Mouse (Mus musculus): ENCODE measurements at regions not wholly inside any gene's neighbourhood (a gene's known extent, or its start where the extent isn't known, plus 50 kb on each side); places are given as distances from the start of the nearest gene placed in this dataset.
"Not testable (repeated sequence)": the region's sequence is repeated elsewhere in the genome, so short reads cannot be mapped to it uniquely, and the experiment has no call there.

DNA sequence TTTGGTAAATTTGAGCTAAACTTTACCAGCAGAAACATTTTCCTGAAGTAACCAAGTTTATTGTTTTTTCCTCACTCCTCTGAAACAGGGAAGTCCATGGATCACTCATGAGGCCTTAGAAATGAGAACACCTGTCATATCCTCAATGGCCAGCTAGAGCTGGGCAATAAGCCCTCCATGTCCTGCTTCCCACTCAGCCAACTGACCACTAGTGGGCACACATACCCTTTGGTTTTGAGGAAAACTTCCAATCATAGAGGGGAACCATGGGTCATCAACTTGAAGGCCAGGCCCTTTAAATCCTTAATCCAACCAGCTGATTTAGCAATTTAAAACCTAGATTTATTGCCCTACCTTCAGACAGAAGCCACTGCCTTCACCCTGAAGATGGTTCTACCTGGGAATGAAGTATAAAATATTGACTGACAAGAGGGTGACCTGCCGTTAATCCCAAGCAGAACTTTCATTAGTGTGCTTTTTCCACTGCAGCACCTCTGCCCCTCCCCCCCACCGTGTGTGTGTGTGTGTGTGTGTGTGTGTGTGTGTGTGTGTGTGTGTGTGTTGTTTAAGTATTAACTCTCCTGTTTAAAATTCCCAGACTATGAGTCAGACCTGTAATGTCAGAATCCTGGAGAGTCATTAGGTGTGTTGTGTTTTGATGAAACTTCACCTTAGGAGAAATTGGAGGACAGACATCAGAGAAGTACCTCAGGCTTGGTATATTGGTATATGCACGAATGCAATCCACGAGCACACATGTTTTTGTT, 312.3 kb downstream of the Hdgfl1 start:
- no peak for DNase-seq (ENCODE audit: low spot score)

DNA sequence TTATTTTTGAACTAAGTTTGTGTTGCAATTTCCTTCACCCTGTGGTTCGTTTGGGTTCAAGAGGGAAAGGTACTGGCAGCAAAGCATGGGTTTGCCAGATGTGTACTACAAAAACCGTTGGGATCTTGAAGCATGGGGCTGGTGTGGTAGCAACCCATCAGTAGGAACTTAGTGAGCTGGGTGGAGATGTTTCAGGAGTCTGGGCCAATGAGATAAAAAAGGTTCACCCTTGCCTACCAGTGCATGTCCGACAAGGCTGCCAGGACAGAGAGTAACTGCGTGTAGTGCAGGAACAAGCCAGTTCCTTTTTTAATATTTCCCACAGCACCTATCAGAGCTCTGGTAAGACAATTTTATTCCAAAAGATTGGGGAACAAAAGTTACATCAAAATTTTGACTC, 343.3 kb downstream of the Hdgfl1 start:
- DNase-seq (ENCODE audit: low spot score), result no peak

DNA sequence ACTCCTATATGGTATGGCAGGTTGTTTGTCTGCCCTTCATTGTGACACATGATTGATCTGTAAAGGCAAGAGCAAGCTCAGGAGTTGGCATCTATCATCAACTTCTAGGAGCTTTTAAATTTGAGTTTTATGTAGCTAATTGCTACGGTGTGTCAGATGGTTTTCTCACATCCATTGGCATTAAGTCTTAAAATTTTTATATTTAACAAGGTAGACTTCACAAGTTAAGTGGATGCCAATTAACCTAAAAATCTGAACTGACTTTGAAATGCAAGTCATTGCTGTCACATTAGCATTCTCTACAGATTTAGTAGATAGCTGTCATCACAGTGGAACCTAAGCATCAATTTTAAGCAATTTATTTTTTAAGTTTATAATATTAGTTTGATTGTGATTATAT, 345.5 kb downstream of the Hdgfl1 start:
- no peak for DNase-seq (ENCODE audit: low spot score)

DNA sequence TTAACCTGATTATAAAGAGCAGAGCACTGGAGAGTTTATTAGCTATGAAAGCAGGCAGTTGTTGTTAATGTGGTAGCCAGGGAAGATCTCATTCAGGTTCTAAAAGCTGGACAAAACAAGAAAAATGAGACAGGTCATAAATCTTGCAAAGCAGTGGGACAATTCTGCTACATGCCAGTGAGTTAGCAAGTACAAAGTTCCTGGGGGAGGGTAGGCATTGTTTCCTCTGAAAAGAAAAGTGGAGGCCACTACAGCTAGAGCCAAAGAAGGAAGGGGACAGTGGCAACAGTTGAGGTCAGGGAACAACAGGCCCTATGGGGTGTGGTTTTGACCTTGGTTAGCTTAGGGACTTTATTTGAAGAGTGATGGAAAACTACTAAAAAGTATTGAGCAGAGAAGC, 364.2 kb downstream of the Hdgfl1 start:
- DNase-seq (ENCODE audit: low spot score), result no peak

DNA sequence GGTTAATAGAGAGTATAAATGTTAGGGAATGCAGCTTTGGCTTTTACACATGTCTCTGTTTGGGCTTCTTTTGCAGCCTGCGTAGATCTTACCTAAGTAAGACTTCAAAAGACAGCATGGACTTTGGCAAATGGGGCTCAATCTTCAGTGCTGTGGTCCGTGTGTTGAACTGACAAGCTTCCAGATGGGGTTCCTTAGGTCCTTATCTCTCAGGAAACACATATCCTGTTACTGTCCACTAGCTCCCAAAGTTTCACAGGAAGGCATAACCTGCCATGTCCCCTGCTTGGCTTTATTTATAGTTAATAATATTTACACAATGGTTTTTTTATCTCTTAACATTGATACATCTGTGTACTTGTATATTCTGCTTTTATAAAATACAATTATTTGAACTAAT, 365.3 kb downstream of the Hdgfl1 start:
- DNase-seq (ENCODE audit: low spot score), result no peak

DNA sequence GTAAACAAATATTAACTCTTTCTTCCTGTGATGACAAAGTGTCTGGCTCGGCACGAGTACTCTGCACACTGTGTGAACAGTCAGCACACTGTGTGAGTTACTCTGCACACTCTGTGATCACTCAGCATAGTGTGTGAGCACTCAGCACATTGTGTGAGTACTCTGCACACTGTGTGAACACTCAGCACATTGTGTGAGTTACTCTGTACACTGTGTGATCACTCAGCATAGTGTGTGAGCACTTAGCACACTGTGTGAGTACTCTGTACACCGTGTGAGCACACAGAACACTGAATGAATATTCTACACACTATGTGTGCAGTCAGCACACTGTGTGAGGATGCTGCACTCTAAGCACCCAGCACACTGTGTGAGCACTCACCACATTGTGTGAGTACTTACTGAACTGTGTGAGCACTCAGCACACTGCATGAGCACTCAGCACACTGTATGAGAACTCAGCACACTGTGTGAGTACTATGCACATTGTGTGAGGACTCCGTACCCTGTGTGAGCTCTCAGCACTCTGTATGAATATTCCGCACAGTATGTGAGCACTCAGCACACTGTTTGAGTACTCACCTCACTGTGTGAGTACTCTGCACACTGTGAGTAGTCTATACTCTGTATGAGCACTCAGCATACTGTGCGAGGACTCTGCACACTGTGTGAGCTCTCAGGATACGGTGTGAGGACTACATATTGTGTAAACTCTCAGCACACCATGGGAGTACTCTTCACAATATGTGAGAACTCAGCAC, 381.9 kb downstream of the Hdgfl1 start:
- DNase-seq (ENCODE audit: low spot score), result no peak

DNA sequence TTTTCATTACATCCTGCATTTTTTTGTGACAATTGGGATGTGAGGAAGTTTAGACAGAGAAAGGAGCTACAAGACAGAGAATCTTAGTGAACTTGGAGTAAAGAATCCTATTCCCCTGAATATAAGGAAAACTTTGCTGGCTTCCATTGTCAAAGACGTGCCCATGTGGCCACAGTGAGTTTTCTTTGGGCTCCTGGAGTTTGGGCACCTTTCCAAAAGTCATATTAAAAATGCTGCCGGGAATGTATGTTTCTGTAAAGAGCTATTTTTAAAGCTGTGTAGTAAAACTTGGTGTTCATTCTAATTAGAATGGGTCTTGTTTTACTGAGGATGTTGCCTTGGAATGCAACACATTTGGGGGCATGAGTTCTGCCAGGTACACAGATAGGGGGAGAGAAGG, 387.3 kb downstream of the Hdgfl1 start:
- no peak for DNase-seq (ENCODE audit: low spot score)

DNA sequence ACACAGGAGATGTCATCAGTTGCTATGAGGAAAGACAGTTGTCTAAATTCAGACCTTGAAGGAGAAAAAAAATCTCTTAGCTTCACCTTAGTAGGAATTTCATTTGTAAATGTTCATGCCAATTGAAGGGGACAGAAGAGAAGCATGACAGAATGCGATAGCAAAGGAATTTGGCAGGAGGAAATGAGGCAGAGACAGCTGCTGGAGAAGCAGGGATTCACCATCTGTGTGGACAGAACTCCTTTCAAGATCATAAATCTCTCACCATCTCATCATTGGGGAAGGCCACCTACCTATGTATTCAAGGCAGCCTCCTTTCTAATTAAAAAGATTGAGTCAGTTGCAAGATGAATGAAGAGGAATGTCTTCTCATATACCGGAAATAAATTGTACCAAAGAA, 387.8 kb downstream of the Hdgfl1 start:
- no peak for DNase-seq (ENCODE audit: low spot score)

DNA sequence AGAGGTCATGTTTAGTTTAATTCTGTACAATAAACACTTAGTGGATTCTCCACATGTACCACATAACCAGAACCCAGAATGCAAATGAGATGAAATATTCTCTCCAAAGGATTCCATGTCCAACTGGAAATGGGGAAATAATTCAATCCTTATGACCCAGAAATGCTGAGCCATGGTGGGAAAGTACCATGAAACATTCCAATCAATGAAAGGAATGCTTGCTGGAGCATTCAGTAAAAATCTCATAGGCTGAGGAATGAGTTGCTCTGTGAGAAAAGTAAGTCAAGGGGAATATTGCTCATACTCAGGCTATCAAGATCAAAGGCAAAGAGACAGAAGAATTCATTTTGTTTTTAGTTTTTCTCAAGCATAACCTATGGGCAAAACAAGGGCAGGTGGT, 394.4 kb downstream of the Hdgfl1 start:
- DNase-seq (ENCODE audit: low spot score), result no peak

DNA sequence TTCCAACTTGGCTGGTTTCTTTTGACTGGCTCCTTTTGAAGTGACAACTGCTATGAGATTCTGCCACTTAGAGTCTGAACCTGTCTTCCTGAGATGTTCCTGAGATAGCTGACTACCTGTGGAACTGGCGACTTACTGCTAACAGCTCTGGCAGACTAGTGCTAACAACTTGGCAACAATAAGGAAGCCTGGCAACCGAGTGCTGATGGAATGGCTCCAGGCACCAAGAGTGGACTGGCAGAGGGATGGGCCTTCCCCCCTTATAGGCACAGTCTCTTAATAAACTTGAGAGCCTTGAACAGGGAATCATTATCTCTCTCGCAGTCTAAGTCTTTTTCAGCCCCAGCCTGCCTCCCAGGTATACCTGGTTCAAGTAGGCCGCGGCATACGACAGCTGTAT, 404.1 kb downstream of the Hdgfl1 start:
- not testable (repeated sequence) for DNase-seq (ENCODE audit: low spot score)

DNA sequence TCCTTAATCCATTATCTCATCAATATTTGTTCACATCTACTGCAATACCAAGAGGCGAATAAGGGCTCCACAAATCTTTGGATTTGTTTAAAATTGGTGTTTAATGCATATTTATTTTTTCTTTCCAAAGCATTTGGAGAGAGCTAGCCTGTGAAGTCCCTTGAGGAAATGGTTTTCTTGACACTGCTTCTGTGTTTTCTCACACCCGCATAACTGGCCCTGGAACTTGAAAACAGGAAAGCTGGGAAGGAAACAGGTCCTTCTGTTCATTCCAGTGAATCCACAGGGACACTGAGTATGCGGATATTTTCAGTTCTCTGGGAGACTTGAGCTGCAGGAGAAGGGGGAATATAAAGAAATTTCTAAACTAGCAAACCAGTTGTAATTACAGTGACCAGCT, 413.6 kb downstream of the Hdgfl1 start:
- no peak for DNase-seq (ENCODE audit: low spot score)

DNA sequence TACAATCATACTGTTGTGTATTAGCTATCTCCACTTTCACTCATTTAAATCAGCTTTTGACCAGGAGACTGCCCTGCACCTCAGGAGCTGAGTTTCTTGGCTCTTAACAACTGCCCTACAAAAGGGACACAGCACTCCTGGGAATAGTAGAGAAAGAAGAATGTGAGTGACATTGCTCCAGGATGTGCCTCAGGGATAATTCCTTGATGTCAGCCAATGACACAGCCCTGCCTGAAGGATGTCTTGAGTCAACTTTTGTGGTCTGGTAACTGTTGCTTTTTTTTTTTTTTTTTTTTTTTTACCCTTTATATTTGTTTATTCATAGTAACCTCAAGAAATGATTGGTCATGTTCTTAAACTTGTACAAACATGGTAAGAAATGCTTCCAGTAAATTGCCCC, 415.5 kb downstream of the Hdgfl1 start:
- DNase-seq (ENCODE audit: low spot score), result no peak

DNA sequence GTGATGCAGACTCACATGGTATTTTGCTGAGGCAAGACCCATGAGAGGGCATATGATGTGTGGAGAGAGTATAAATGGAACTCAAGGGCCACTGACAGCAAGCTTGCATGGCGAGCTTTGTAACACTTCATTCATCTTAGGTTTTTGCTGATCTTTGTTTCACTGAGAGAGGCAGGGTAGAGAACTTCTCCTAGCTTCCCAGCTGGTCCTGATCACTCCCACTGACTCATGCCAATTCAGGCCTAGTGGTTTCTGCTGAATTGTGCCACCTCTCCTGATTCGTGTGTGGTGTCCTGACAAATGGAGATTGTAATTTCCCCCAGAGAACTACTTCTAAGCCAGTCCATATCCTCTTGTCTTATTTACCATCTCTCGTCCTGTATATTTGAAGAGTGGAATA, 419.5 kb downstream of the Hdgfl1 start:
- DNase-seq (ENCODE audit: low spot score), result no peak

DNA sequence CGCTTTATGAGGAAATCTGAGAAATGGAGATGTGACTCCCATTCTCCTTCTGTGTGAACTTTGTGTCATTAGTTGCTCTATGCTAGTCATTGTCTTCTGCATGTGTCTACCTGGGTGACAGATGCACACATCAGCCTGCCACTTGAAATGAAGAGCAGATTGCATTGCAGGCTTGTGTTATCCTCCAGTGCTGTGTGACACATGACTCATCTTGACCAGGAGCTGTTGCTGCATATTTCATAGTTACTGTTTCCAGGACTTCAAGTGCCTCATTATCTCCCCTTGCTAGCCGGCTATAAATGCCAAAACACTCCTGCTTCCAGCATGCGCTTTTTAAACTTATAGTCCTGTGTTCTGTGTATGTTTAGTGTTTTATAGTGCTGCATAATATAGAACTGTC, 431.2 kb downstream of the Hdgfl1 start:
- peak; percentile 3 for DNase-seq (ENCODE audit: low spot score)

DNA sequence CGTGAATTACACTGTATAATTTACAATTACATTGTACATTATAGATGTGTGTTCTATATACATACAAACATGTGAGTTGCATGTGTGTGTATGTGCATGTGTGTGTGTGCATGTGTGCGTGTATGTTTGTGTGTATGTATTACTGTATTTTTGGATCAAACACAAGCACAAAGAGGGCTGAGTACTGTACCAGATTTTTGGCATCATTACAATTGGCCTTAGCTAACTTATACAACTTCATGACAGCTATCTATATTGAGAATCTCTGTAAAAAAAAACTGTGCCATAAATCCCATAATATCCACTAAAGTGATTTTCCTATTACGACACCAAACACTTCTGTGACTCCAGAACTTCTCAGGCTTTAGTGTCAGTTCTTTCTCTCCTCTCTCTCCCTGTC, 444.9 kb downstream of the Hdgfl1 start:
- no peak for DNase-seq (ENCODE audit: low spot score)

DNA sequence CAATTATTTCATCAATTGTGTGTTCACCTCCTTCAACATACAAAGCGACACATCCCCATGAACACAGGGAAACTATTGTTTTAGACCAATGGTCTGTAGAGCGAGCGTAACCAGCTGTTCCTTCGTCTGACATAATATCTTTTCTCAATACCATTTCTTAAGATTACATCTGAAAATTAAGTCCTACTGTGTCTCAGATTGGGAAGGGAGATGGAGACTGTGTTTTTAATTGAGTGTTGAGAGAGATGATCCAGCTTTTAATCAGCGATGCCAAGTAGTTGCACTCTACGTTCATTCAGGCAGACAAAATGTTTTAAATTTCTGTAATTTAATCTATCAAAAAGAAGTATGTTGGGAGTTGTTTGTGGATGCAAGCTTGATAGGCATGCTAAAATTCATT, 445.3 kb downstream of the Hdgfl1 start:
- DNase-seq (ENCODE audit: low spot score), result no peak

DNA sequence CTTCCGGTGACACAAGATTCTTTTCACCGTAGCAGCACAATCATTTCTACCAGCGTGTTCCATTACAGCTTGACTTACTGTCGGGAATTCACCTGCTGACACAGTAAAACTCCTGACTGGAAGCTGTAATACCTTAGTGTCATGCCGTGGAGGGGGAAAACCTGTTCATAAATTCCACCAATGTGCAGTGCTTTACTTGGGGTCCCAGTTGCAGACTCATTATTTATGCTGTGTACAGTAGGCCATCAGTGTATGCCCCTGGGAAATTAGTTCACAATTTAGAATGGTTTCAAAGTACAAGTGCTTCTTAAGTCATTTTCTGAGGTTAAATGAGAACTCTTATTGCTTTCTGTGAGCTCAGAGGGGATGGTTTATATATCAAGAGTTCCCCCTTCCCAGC, 451.4 kb downstream of the Hdgfl1 start:
- no peak for DNase-seq (ENCODE audit: low spot score)

DNA sequence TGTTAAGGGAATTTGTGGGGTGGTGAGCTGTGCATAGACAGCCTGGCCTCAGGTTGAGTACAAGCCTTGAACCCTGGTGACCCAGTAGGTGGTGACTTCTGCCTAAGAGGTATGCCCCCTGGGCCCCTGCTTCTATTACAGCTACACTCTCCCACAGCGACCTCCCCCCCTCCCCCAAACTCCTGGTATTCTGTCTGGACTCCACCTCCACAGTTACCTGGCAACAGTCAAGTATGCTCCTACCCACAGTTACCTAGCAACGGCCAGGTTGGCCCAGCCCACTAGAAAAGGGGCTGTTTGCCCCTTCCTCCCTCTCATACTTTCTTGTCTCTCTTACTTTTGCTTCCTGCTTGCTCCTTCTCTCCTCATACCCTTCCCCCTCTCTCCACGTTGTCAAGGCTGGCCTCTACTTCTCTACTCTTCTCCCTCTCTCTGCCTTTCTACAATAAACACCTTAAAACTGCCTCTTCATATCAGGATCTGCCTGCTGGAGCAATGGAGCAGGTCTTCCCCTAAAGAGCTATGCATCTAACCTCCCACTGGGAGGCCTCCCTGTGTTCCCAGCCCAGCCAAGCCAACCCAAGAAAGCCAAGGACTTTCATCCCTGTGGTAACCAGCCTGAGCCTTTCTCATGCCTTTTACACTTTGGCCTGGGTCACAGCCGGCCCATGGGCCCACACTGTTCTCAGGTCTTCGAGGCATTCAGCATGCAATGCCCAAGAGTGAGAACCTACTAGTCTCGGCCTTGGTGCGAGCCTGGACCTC, 457.5 kb downstream of the Hdgfl1 start:
- no peak for DNase-seq (ENCODE audit: low spot score)

DNA sequence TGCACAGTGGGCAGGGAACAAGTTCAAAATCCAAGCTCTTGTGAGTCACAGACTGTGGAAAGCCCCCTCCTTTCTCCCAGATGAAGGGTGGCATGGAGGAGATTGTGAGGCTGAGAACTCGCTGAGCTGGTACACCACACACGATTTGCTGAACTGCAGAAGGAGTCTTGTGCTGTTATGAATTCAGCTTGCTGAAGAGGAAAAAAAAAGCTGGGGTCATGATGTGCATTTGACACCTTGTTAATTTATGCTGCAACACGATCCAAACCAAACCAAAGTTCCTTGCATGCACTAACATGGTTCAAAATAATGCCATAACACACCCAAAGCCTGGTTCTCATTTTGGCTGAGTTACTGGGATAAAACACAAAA, 485.9 kb downstream of the Hdgfl1 start:
- DNase-seq (ENCODE audit: low spot score), result no peak

DNA sequence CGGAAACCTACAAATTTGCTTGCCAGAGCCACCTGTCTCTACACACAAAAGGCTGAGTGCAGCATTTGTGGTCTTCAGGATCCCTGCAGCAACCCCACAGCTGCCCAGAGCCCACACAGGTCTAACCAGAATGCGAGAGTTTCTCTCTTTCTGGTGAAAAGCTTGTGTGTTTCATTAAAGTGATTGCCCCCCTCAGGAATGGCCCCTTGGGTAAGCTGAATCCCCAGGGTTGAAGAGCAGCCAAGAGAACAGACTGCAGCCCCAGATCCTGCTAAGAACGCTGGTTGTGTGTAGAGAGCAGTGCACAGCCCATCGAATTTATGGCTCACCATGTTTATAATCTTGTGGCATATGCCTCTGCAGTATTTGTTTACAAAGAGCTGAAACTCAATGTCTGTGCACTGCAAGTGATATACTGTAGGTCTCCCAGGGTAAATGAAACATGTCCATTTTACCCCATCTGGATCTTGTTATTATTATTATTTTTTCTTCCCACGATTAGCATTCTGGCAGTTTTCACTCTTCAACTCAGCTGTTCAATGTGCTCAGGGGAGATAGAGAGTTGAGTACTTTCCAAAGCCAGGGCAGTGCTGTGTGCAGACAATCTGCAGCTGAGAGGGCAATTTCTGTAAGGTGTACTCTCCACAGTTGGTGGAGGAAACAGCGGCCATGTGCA, 486.4 kb downstream of the Hdgfl1 start:
- DNase-seq (ENCODE audit: low spot score), result peak; percentile 4

DNA sequence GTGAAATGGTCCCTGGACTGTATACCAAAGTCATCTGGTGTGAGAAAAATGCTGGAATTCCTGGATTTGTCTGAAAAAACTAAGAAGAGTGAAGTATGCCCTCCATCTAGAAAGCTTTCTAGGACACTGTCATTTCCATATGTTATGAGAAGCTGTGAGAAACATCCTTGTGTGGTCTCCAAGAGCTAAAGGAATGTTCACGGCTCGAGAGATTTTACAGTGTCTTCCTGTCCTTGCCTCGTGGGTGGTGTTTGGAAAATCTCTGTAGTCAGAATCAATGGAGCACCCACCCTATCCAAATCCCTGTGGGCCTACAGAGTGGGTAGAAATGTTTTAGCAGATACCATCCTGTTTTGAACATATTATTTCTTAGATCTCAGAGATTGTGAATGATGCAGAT, 487.7 kb downstream of the Hdgfl1 start:
- no peak for DNase-seq (ENCODE audit: low spot score)

DNA sequence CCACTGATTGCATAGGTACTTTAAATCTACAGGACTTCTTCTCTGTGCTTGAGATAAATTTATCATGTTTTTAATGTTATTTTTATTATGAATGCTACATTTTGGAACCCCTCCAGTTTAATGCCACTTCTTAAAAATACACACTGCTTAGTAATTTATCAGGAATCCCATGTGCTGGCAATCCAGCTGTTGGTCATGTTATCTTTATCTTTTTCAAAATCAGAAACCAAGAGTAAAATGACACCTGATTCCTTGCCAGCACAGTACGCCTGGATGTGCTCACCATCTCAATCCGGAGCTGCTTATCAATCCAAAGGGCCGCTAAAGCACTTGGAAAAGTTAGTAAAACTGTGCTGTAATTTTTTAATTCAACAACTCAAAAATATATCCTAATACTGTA, 497.1 kb downstream of the Hdgfl1 start:
- no peak for DNase-seq (ENCODE audit: low spot score)

DNA sequence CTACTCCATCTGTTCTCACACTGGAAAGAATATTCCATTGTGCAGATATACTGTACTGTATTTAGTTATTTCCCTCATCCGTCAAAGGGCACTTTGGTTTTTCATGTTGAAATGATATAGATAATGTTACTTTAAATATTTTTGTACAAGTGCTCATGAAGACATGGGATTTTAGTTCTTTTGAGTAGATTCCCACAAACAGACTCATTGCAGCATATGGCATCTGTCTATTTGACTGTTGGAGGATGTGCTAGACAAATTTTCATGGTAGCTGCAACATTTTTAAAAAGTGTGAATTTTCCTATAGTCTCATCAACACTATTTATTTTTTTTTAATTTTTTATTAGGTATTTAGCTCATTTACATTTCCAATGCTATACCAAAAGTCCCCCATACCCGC, 502.5 kb downstream of the Hdgfl1 start:
- no peak for DNase-seq (ENCODE audit: low spot score)

Data from layer of hippocampus, adult 9-10 months (tissue).